Mouse (Mus musculus) lung, embryonic 15.5 days (tissue): ENCODE measurements around the gene Dock1. TPM values are rescaled to one million over a fixed set of nuclear protein-coding genes. Genes with fewer than 3 reads are reported as not detected.
A peak's percentile ranks its signal among the peaks of the same experiment; 100 is the strongest.

Source experiments
- ATAC-seq: fragments of 200-750 bp; cut with Nextera tagmentation; 2 replicates; pipeline ENCODE4 v1.8.0; 2017; ENCODE audit warnings: moderate number of reproducible peaks, borderline replicate concordance; ENCODE audit not compliant: low FRiP score, low TSS enrichment; ENCODE audit errors: extremely low read depth
- H3K27ac ChIP-seq: fragments of 300-500 bp; sonication (generic); 2 replicates; pipeline ENCODE4 v1.5.1; 2015; ENCODE audit warnings: moderate library complexity, mild to moderate bottlenecking, inconsistent platforms
- H3K27me3 ChIP-seq: fragments of 300-500 bp; sonication (generic); 2 replicates; pipeline ENCODE4 v1.6.1; 2015; ENCODE audit warnings: inconsistent platforms
- H3K36me3 ChIP-seq: fragments of 300-500 bp; sonication (generic); 2 replicates; pipeline ENCODE4 v1.6.1; 2015; ENCODE audit warnings: inconsistent platforms
- H3K4me1 ChIP-seq: fragments of 300-500 bp; sonication (generic); 2 replicates; pipeline ENCODE4 v1.6.1; 2015; ENCODE audit warnings: inconsistent platforms
- H3K4me2 ChIP-seq: fragments of 300-500 bp; sonication (generic); 2 replicates; pipeline ENCODE4 v1.6.1; 2015; ENCODE audit warnings: inconsistent platforms, mild to moderate bottlenecking, moderate library complexity
- H3K4me3 ChIP-seq: fragments of 300-500 bp; sonication (generic); 2 replicates; pipeline ENCODE4 v1.5.1; 2015; ENCODE audit warnings: mild to moderate bottlenecking, inconsistent platforms
- H3K9ac ChIP-seq: fragments of 300-500 bp; sonication (generic); 2 replicates; pipeline ENCODE4 v1.6.1; 2015; ENCODE audit warnings: inconsistent platforms
- H3K9me3 ChIP-seq: fragments of 300-500 bp; sonication (generic); 2 replicates; pipeline ENCODE4 v1.6.1; 2016; ENCODE audit warnings: inconsistent platforms
- WGBS: fragments of 180-500 bp; shearing (Covaris S2); methylation state at CpG from one replicate; pipeline ENCODE4 v1.1.7; 2015; 5-methylcytosine and 5-hydroxymethylcytosine counted together
- polyA plus RNA-seq: library from polyadenylated mRNA; unstranded; fragments of >200 nt; fragmentation: Nextera tagmentation; extraction: Ambion mirVana; gene quantifications from 2 replicates; pipeline ENCODE4 v1.2.1, GENCODE M21; 2015

The Dock1 gene
- polyA plus RNA-seq, 1 experiment from 2014 or later = 43.7 TPM

- Histone ChIP-seq H3K9ac (no peak overlapping the region), H3K27ac (0 out of 2 replicates have a peak overlapping the region, but pooled peaks have one; percentile 1), H3K4me1 (peaks cover 38% of the 10 kb centered on the region), H3K27me3 (no peaks in the 10 kb centered on the region), H3K4me2 (no peak overlapping the region), H3K36me3 (no peaks in the 10 kb centered on the region), H3K9me3 (no peaks in the 10 kb centered on the region), H3K4me3 (no peak overlapping the region)
- ATAC-seq = no peak
- WGBS = 61% methylated on average over 4 of the region's 4 CpGs
Observed at GRCm38 (mm10) chr7:134697479-134697878, 27.0 kb downstream of the Dock1 start.

GRCm38 (mm10) chr7:134698246-134698645 is 27.8 kb downstream of the Dock1 start:
- H3K9me3 ChIP-seq = no peaks in the 10 kb centered on the region
- H3K27ac ChIP-seq = no peak overlapping the region
- peaks cover 37% of the 10 kb centered on the region for H3K4me1 ChIP-seq
- no peak overlapping the region for H3K9ac ChIP-seq
- H3K4me3 ChIP-seq = no peak overlapping the region
- H3K27me3 ChIP-seq = no peaks in the 10 kb centered on the region
- H3K36me3 ChIP-seq = no peaks in the 10 kb centered on the region
- H3K4me2 ChIP-seq = no peak overlapping the region
- ATAC-seq = no peak
- 68% methylated on average over 5 of the region's 5 CpGs for WGBS

- Histone ChIP-seq H3K27me3 (no peaks in the 10 kb centered on the region), H3K27ac (no peak overlapping the region), H3K9me3 (no peaks in the 10 kb centered on the region), H3K4me3 (no peak overlapping the region), H3K36me3 (no peaks in the 10 kb centered on the region), H3K4me2 (no peak overlapping the region), H3K9ac (no peak overlapping the region), H3K4me1 (peaks cover 32% of the 10 kb centered on the region)
- no peak for ATAC-seq
- 78% methylated on average over 5 of the region's 5 CpGs for WGBS
Observed at GRCm38 (mm10) chr7:134700001-134700400, 29.5 kb downstream of the Dock1 start.

GRCm38 (mm10) chr7:134702481-134702880 is 32.0 kb downstream of the Dock1 start:
- Histone ChIP-seq H3K27ac (no peak overlapping the region), H3K4me2 (no peak overlapping the region), H3K4me3 (no peak overlapping the region), H3K36me3 (no peaks in the 10 kb centered on the region), H3K27me3 (no peaks in the 10 kb centered on the region), H3K9me3 (no peaks in the 10 kb centered on the region), H3K9ac (no peak overlapping the region), H3K4me1 (peaks cover 27% of the 10 kb centered on the region)
- 67% methylated on average over 5 of the region's 5 CpGs for WGBS
- no peak for ATAC-seq

- no peak overlapping the region for H3K4me2 ChIP-seq
- H3K9ac ChIP-seq = no peak overlapping the region
- 41% methylated on average over 2 of the region's 2 CpGs for WGBS
- no peaks in the 10 kb centered on the region for H3K27me3 ChIP-seq
- no peak overlapping the region for H3K27ac ChIP-seq
- no peaks in the 10 kb centered on the region for H3K36me3 ChIP-seq
- no peaks in the 10 kb centered on the region for H3K9me3 ChIP-seq
- no peak overlapping the region for H3K4me3 ChIP-seq
- peaks cover 16% of the 10 kb centered on the region for H3K4me1 ChIP-seq
- no peak for ATAC-seq
Observed at GRCm38 (mm10) chr7:134703704-134704103, 33.2 kb downstream of the Dock1 start.

GRCm38 (mm10) chr7:134709226-134709853 is 38.9 kb downstream of the Dock1 start:
- Histone ChIP-seq H3K4me3 (no peak overlapping the region), H3K9ac (no peak overlapping the region), H3K27me3 (no peaks in the 10 kb centered on the region), H3K9me3 (no peaks in the 10 kb centered on the region), H3K4me1 (peaks cover 20% of the 10 kb centered on the region), H3K4me2 (no peak overlapping the region), H3K36me3 (no peaks in the 10 kb centered on the region), H3K27ac (no peak overlapping the region)
- WGBS = 43% methylated on average over 5 of the region's 5 CpGs
- ATAC-seq = peak; percentile 48; the same call in 1 of the 2 replicates

- Histone ChIP-seq H3K4me1 (peaks cover 11% of the 10 kb centered on the region; the same call in 1 of the 2 replicates), H3K9ac (no peak overlapping the region), H3K27me3 (no peaks in the 10 kb centered on the region), H3K4me3 (no peak overlapping the region), H3K4me2 (no peak overlapping the region), H3K27ac (no peak overlapping the region), H3K9me3 (no peaks in the 10 kb centered on the region), H3K36me3 (no peaks in the 10 kb centered on the region)
- ATAC-seq = no peak
- 86% methylated on average over 1 of the region's 1 CpGs for WGBS
Observed at GRCm38 (mm10) chr7:134711576-134711975, 41.1 kb downstream of the Dock1 start.

- no peak overlapping the region for H3K27ac ChIP-seq
- no peaks in the 10 kb centered on the region for H3K36me3 ChIP-seq
- H3K4me1 ChIP-seq = peaks cover 4% of the 10 kb centered on the region
- WGBS = 76% methylated on average over 3 of the region's 3 CpGs
- no peak overlapping the region for H3K4me2 ChIP-seq
- no peaks in the 10 kb centered on the region for H3K27me3 ChIP-seq
- H3K9ac ChIP-seq = no peak overlapping the region
- no peak for ATAC-seq
- H3K4me3 ChIP-seq = no peak overlapping the region
- no peaks in the 10 kb centered on the region for H3K9me3 ChIP-seq
Observed at GRCm38 (mm10) chr7:134719406-134719805, 49.0 kb downstream of the Dock1 start.

GRCm38 (mm10) chr7:134722361-134722760 is 51.9 kb downstream of the Dock1 start:
- no peaks in the 10 kb centered on the region for H3K9me3 ChIP-seq
- H3K4me2 ChIP-seq = no peak overlapping the region
- H3K4me3 ChIP-seq = no peak overlapping the region
- no peak for ATAC-seq
- H3K4me1 ChIP-seq = peaks cover 23% of the 10 kb centered on the region
- WGBS = 81% methylated on average over 7 of the region's 7 CpGs
- H3K9ac ChIP-seq = no peak overlapping the region
- H3K27ac ChIP-seq = no peak overlapping the region
- H3K27me3 ChIP-seq = no peaks in the 10 kb centered on the region
- H3K36me3 ChIP-seq = no peaks in the 10 kb centered on the region

GRCm38 (mm10) chr7:134722955-134723354 is 52.5 kb downstream of the Dock1 start:
- Histone ChIP-seq H3K9me3 (no peaks in the 10 kb centered on the region), H3K36me3 (no peaks in the 10 kb centered on the region), H3K27me3 (no peaks in the 10 kb centered on the region), H3K4me3 (no peak overlapping the region), H3K4me1 (peaks cover 23% of the 10 kb centered on the region), H3K4me2 (no peak overlapping the region), H3K27ac (no peak overlapping the region), H3K9ac (no peak overlapping the region)
- no peak for ATAC-seq
- WGBS = 81% methylated on average over 9 of the region's 9 CpGs

- ATAC-seq = no peak
- Histone ChIP-seq H3K4me2 (no peak overlapping the region), H3K9ac (no peak overlapping the region), H3K9me3 (no peaks in the 10 kb centered on the region), H3K4me1 (peaks cover 23% of the 10 kb centered on the region), H3K27me3 (no peaks in the 10 kb centered on the region), H3K27ac (no peak overlapping the region), H3K4me3 (no peak overlapping the region), H3K36me3 (no peaks in the 10 kb centered on the region)
- WGBS = 82% methylated on average over 5 of the region's 5 CpGs
Observed at GRCm38 (mm10) chr7:134723509-134723908, 53.1 kb downstream of the Dock1 start.

GRCm38 (mm10) chr7:134724841-134725240 is 54.4 kb downstream of the Dock1 start:
- 37% methylated on average over 7 of the region's 7 CpGs for WGBS
- Histone ChIP-seq H3K27ac (peak overlapping the region; percentile 70), H3K9ac (no peak overlapping the region), H3K4me2 (peak overlapping the region; percentile 31), H3K9me3 (no peaks in the 10 kb centered on the region), H3K27me3 (no peaks in the 10 kb centered on the region), H3K4me1 (peaks cover 23% of the 10 kb centered on the region), H3K36me3 (no peaks in the 10 kb centered on the region), H3K4me3 (no peak overlapping the region)
- no peak for ATAC-seq
